Mouse (Mus musculus): Measurements from ENCODE around the gene Pls1. TPM values are rescaled to one million over a fixed set of nuclear protein-coding genes. Genes with fewer than 3 reads are reported as not detected.

Pls1 gene
- polyA plus RNA-seq, 1 experiment from 2014 or later: 4.7 TPM

GRCm38 (mm10) chr9:95749461-95749928 is 95.6 kb downstream of the Pls1 start:
- no peak overlapping the region for H3K27ac ChIP-seq
- H3K9me3 ChIP-seq: no peaks in the 10 kb centered on the region
- H3K9ac ChIP-seq: peak overlapping the region; percentile 88
- peaks cover 5% of the 10 kb centered on the region for H3K27me3 ChIP-seq (replicated peaks)
- H3K4me3 ChIP-seq: peak overlapping the region; percentile 90
- no peaks in the 10 kb centered on the region for H3K36me3 ChIP-seq
- under 1% methylated on average over 34 of the region's 34 CpGs for WGBS
- ATAC-seq (ENCODE audit: low FRiP score, low read depth): peak; percentile 73
- peak overlapping the region; percentile 93 for H3K4me2 ChIP-seq (replicated peaks)
- peaks cover 9% of the 10 kb centered on the region; the same call in 1 of the 2 replicates for H3K4me1 ChIP-seq

- Histone ChIP-seq H3K4me2 (replicated peaks) (no peak overlapping the region), H3K36me3 (no peaks in the 10 kb centered on the region), H3K27me3 (replicated peaks) (peaks cover 5% of the 10 kb centered on the region), H3K4me3 (no peak overlapping the region), H3K27ac (no peak overlapping the region), H3K9ac (no peak overlapping the region), H3K9me3 (no peaks in the 10 kb centered on the region), H3K4me1 (peaks cover 9% of the 10 kb centered on the region; the same call in 1 of the 2 replicates)
- 87% methylated on average over 5 of the region's 5 CpGs for WGBS
- ATAC-seq (ENCODE audit: low FRiP score, low read depth): no peak
These were observed 97.8 kb downstream of the Pls1 start for GRCm38 (mm10) chr9:95747298-95747697.

- Histone ChIP-seq H3K4me3 (no peak overlapping the region), H3K9me3 (no peaks in the 10 kb centered on the region), H3K9ac (no peak overlapping the region), H3K27me3 (replicated peaks) (peaks cover 5% of the 10 kb centered on the region), H3K36me3 (no peaks in the 10 kb centered on the region), H3K4me1 (peaks cover 9% of the 10 kb centered on the region; the same call in 1 of the 2 replicates), H3K4me2 (replicated peaks) (no peak overlapping the region), H3K27ac (no peak overlapping the region)
- no peak for ATAC-seq (ENCODE audit: low FRiP score, low read depth)
- WGBS: 60% methylated on average over 7 of the region's 7 CpGs
These were observed 100.1 kb downstream of the Pls1 start for GRCm38 (mm10) chr9:95744845-95745613.

- no peak for ATAC-seq (ENCODE audit: low FRiP score, low read depth)
- H3K9ac ChIP-seq: no peak overlapping the region
- peaks cover 5% of the 10 kb centered on the region for H3K36me3 ChIP-seq
- H3K27me3 ChIP-seq (replicated peaks): no peaks in the 10 kb centered on the region
- H3K27ac ChIP-seq: no peak overlapping the region
- no peaks in the 10 kb centered on the region for H3K4me1 ChIP-seq
- no peaks in the 10 kb centered on the region for H3K9me3 ChIP-seq
- no peak overlapping the region for H3K4me2 ChIP-seq (replicated peaks)
- no peak overlapping the region for H3K4me3 ChIP-seq
These were observed 108.9 kb downstream of the Pls1 start for GRCm38 (mm10) chr9:95736238-95736637.

GRCm38 (mm10) chr9:95712574-95712973 is 132.5 kb downstream of the Pls1 start:
- no peak for ATAC-seq (ENCODE audit: low FRiP score, low read depth)

GRCm38 (mm10) chr9:95708943-95709342 is 136.2 kb downstream of the Pls1 start:
- Histone ChIP-seq H3K36me3 (no peaks in the 10 kb centered on the region), H3K27ac (no peak overlapping the region), H3K4me1 (no peaks in the 10 kb centered on the region), H3K9me3 (no peaks in the 10 kb centered on the region), H3K4me3 (no peak overlapping the region), H3K27me3 (replicated peaks) (no peaks in the 10 kb centered on the region), H3K9ac (no peak overlapping the region), H3K4me2 (replicated peaks) (no peak overlapping the region)
- ATAC-seq (ENCODE audit: low FRiP score, low read depth): no peak

More at GRCm38 (mm10) chr9:95712574-95712973, 132.5 kb downstream of the Pls1 start:
- Histone ChIP-seq H3K4me3 (no peak overlapping the region), H3K4me1 (no peaks in the 10 kb centered on the region), H3K9me3 (no peaks in the 10 kb centered on the region), H3K27ac (no peak overlapping the region), H3K36me3 (no peaks in the 10 kb centered on the region), H3K27me3 (replicated peaks) (no peaks in the 10 kb centered on the region), H3K4me2 (replicated peaks) (no peak overlapping the region), H3K9ac (no peak overlapping the region)
- WGBS: 31% methylated on average over 8 of the region's 8 CpGs

- Histone ChIP-seq H3K27me3 (replicated peaks) (no peaks in the 10 kb centered on the region), H3K9me3 (no peaks in the 10 kb centered on the region), H3K4me1 (no peaks in the 10 kb centered on the region), H3K36me3 (no peaks in the 10 kb centered on the region), H3K9ac (no peak overlapping the region), H3K4me2 (replicated peaks) (no peak overlapping the region), H3K4me3 (no peak overlapping the region), H3K27ac (no peak overlapping the region)
- ATAC-seq (ENCODE audit: low FRiP score, low read depth): no peak
- 89% methylated on average over 5 of the region's 5 CpGs for WGBS
These were observed 139.7 kb downstream of the Pls1 start for GRCm38 (mm10) chr9:95705371-95705770.

- H3K27ac ChIP-seq: no peak overlapping the region
- no peaks in the 10 kb centered on the region for H3K4me1 ChIP-seq
- no peaks in the 10 kb centered on the region for H3K9me3 ChIP-seq
- ATAC-seq (ENCODE audit: low FRiP score, low read depth): no peak
- no peaks in the 10 kb centered on the region for H3K27me3 ChIP-seq (replicated peaks)
- 87% methylated on average over 3 of the region's 3 CpGs for WGBS
- no peak overlapping the region for H3K4me2 ChIP-seq (replicated peaks)
- H3K4me3 ChIP-seq: no peak overlapping the region
- no peak overlapping the region for H3K9ac ChIP-seq
- no peaks in the 10 kb centered on the region for H3K36me3 ChIP-seq
These were observed 141.0 kb downstream of the Pls1 start for GRCm38 (mm10) chr9:95704078-95704477.

Other genes with a start within 250 kb of the Pls1 start
- gene Pcolce2, start 207.7 kb downstream of the Pls1 start, polyA plus RNA-seq (2016; fragmentation: Nextera tagmentation; extraction: Ambion mirVana): 2.5 and 2.8 TPM in 2 replicates
- 4.3 and 4.7 TPM in 2 replicates for gene Trpc1, start 94.9 kb downstream of the Pls1 start, polyA plus RNA-seq (2016; fragmentation: Nextera tagmentation; extraction: Ambion mirVana)
- 16.8 and 19.0 TPM in 2 replicates for gene Atr, start 12.3 kb upstream of the Pls1 start, polyA plus RNA-seq (2016; fragmentation: Nextera tagmentation; extraction: Ambion mirVana)
- gene Xrn1, start 109.4 kb upstream of the Pls1 start, polyA plus RNA-seq (2016; fragmentation: Nextera tagmentation; extraction: Ambion mirVana): 19.8 and 22.5 TPM in 2 replicates